Mouse (Mus musculus) stomach, postnatal 0 days (tissue): Measurements from ENCODE around the gene Umps.

Experiments used
- CTCF ChIP-seq: IDR thresholded peaks from 2 replicates; pipeline ENCODE4 v1.5.1; 2016; ENCODE audit warnings: antibody characterized with exemption, low read depth, mild to moderate bottlenecking, moderate library complexity
- EP300 ChIP-seq: optimal IDR thresholded peaks from 2 replicates; pipeline ENCODE3; 2016; ENCODE audit warnings: antibody characterized with exemption

GRCm38 (mm10) chr16:33986993-33987392, 20.2 kb upstream of the Umps start:
- TF ChIP-seq CTCF (no peak), EP300 (no peak)
